Mouse (Mus musculus): ENCODE results near the gene Mmachc. TPM values are rescaled to one million over a fixed set of nuclear protein-coding genes. Genes with fewer than 3 reads are reported as not detected.

Gene Mmachc
- polyA plus RNA-seq, 1 experiment from 2014 or later, result 12.0 TPM

Other genes starting within 250 kb of the Mmachc start
- 5.3 and 7.0 TPM in 2 replicates for gene Mast2, start 244.2 kb downstream of the Mmachc start, polyA plus RNA-seq (2015; fragmentation: Nextera tagmentation; extraction: Ambion mirVana)
- gene Ipp, start 200.9 kb downstream of the Mmachc start, polyA plus RNA-seq (2015; fragmentation: Nextera tagmentation; extraction: Ambion mirVana), result 22.5 and 23.4 TPM in 2 replicates
- 26.9 and 31.4 TPM in 2 replicates for gene Tmem69, start 152.5 kb downstream of the Mmachc start, polyA plus RNA-seq (2015; fragmentation: Nextera tagmentation; extraction: Ambion mirVana)
- 53.2 and 54.5 TPM in 2 replicates for gene Gpbp1l1, start 150.7 kb downstream of the Mmachc start, polyA plus RNA-seq (2015; fragmentation: Nextera tagmentation; extraction: Ambion mirVana)
- gene Ccdc17, start 111.8 kb downstream of the Mmachc start, polyA plus RNA-seq (2015; fragmentation: Nextera tagmentation; extraction: Ambion mirVana), result 3.8 and 4.1 TPM in 2 replicates
- 110 and 118 TPM in 2 replicates for gene Nasp, start 80.5 kb downstream of the Mmachc start, polyA plus RNA-seq (2015; fragmentation: Nextera tagmentation; extraction: Ambion mirVana)
- gene Akr1a1, start 56.7 kb downstream of the Mmachc start, polyA plus RNA-seq (2015; fragmentation: Nextera tagmentation; extraction: Ambion mirVana), result 624 and 637 TPM in 2 replicates
- gene Prdx1, start 22.9 kb downstream of the Mmachc start, polyA plus RNA-seq (2015; fragmentation: Nextera tagmentation; extraction: Ambion mirVana), result 1,118 and 1,206 TPM in 2 replicates
- 21.5 and 23.7 TPM in 2 replicates for gene Ccdc163, start 103 bp upstream of the Mmachc start, polyA plus RNA-seq (2015; fragmentation: Nextera tagmentation; extraction: Ambion mirVana)
- gene Tesk2, start 12.5 kb upstream of the Mmachc start, polyA plus RNA-seq (2015; fragmentation: Nextera tagmentation; extraction: Ambion mirVana), result 4.3 and 4.7 TPM in 2 replicates
- gene Toe1, start 99.2 kb upstream of the Mmachc start, polyA plus RNA-seq (2015; fragmentation: Nextera tagmentation; extraction: Ambion mirVana), result 39.2 and 39.6 TPM in 2 replicates
- gene Mutyh, start 99.3 kb upstream of the Mmachc start, polyA plus RNA-seq (2015; fragmentation: Nextera tagmentation; extraction: Ambion mirVana), result 18.8 and 22.9 TPM in 2 replicates
- 0.22 and 0.49 TPM in 2 replicates for gene Hpdl, start 113.3 kb upstream of the Mmachc start, polyA plus RNA-seq (2015; fragmentation: Nextera tagmentation; extraction: Ambion mirVana)
- 0.04 and 0.09 TPM in 2 replicates for gene Zswim5, start 169.0 kb upstream of the Mmachc start, polyA plus RNA-seq (2015; fragmentation: Nextera tagmentation; extraction: Ambion mirVana)